Comparison of ENCODE assay signal across 8 mouse cellular contexts in genomic region chr1:133100980-133101798, GRCm38 (mm10). TPM values are rescaled to one million over a fixed set of nuclear protein-coding genes. Genes with fewer than 3 reads are reported as not detected.
A peak's percentile ranks its signal among the peaks of the same experiment; 100 is the strongest.
DNase-seq lines count a peak whose midpoint lies in the region; ATAC-seq and TF ChIP-seq lines count a peak whose summit lies in the region.

No protein-coding gene starts in this region.

- no peak overlapping the region for H3K27ac ChIP-seq in kidney, embryonic 16.5 days (ENCODE audit: low read length)
- no peak overlapping the region for H3K27ac ChIP-seq in liver, embryonic 11.5 days (ENCODE audit: low read depth, low read length)
- H3K27ac ChIP-seq in olfactory bulb, adult 2 months (ENCODE audit: insufficient read depth, low read depth, low read length), result no peak overlapping the region
- H3K27ac ChIP-seq in thymus, adult 2 months (ENCODE audit: control insufficient read depth, insufficient read depth, low read length), result no peak overlapping the region

- ATAC-seq in granulocyte monocyte progenitor cell, adult 5-6 weeks (replicated peaks; ENCODE audit: poor library complexity, severe bottlenecking), result peak; percentile 66
- peak; percentile 69 for ATAC-seq in kidney, embryonic 16.5 days (ENCODE audit: low FRiP score, low TSS enrichment)
- ATAC-seq in liver, embryonic 11.5 days (replicated peaks; ENCODE audit: low FRiP score), result peak; percentile 53

- peak; percentile 79 for TF ChIP-seq CTCF in olfactory bulb, adult 2 months (IDR thresholded peaks at IDR 0.05; ENCODE audit: insufficient read depth, low read depth, low read length)
- peak; percentile 90; the same call in 1 of the 2 replicates for TF ChIP-seq CTCF in thymus, adult 2 months (IDR thresholded peaks at IDR 0.05; ENCODE audit: borderline replicate concordance, control insufficient read depth, extremely low read depth, insufficient read depth, low read length, poor library complexity)

- no peaks in the 10 kb centered on the region for H3K9me3 ChIP-seq in kidney, embryonic 16.5 days (ENCODE audit: low read length)
- H3K9me3 ChIP-seq in liver, embryonic 11.5 days (ENCODE audit: control insufficient read depth, low read length), result no peaks in the 10 kb centered on the region

- TF ChIP-seq POLR2A in olfactory bulb, adult 2 months (IDR thresholded peaks at IDR 0.05; ENCODE audit: insufficient read depth, low read depth, low read length), result no peak
- TF ChIP-seq POLR2A in thymus, adult 2 months (IDR thresholded peaks at IDR 0.05; ENCODE audit: control insufficient read depth, extremely low read depth, insufficient read depth, low read length, poor library complexity), result no peak

- H3K27me3 ChIP-seq in kidney, embryonic 16.5 days (ENCODE audit: insufficient read depth, low read length), result no peaks in the 10 kb centered on the region
- no peaks in the 10 kb centered on the region for H3K27me3 ChIP-seq in liver, embryonic 11.5 days (replicated peaks; ENCODE audit: control insufficient read depth, insufficient read depth, low read length)
- no peaks in the 10 kb centered on the region for H3K27me3 ChIP-seq in thymus, adult 2 months (ENCODE audit: control insufficient read depth, insufficient read depth, low read length)

- no peak overlapping the region for H3K9ac ChIP-seq in kidney, embryonic 16.5 days (replicated peaks; ENCODE audit: low read length)
- no peak overlapping the region; the same call in 1 of the 2 replicates for H3K9ac ChIP-seq in liver, embryonic 11.5 days (ENCODE audit: low read depth, low read length)

- no peak overlapping the region for H3K4me2 ChIP-seq in kidney, embryonic 16.5 days (replicated peaks; ENCODE audit: low read depth, low read length)
- no peak overlapping the region for H3K4me2 ChIP-seq in liver, embryonic 11.5 days

- 40% methylated on average over 17 of the region's 17 CpGs for WGBS in kidney, embryonic 16.5 days
- WGBS in liver, embryonic 11.5 days, result 38% methylated on average over 17 of the region's 17 CpGs
- 43% methylated on average over 17 of the region's 17 CpGs for WGBS in olfactory bulb, adult 2 months
- 53% methylated on average over 17 of the region's 17 CpGs for WGBS in thymus, adult 2 months

- no peaks in the 10 kb centered on the region for H3K4me1 ChIP-seq in kidney, embryonic 16.5 days (ENCODE audit: insufficient read depth, low read length)
- no peaks in the 10 kb centered on the region; the same call in 1 of the 2 replicates for H3K4me1 ChIP-seq in liver, embryonic 11.5 days (replicated peaks; ENCODE audit: control insufficient read depth, insufficient read depth, low read length)
- peaks cover 4% of the 10 kb centered on the region for H3K4me1 ChIP-seq in olfactory bulb, adult 2 months (ENCODE audit: control insufficient read depth, insufficient read depth, low read length)
- no peaks in the 10 kb centered on the region; the same call in 1 of the 2 replicates for H3K4me1 ChIP-seq in thymus, adult 2 months (replicated peaks; ENCODE audit: control insufficient read depth, insufficient read depth, low read length)

- peak; percentile 85 to 86 for DNase-seq in B cell, adult 2 months
- DNase-seq in adrenal gland, adult 18-20 months (ENCODE audit: low spot score in 2 of 2), result peak; percentile 74 to 77
- DNase-seq in embryo, embryonic 11.5 days (ENCODE audit: low read depth, low spot score), result peak; percentile 69
- peak; percentile 67 for DNase-seq in liver, embryonic 11.5 days (ENCODE audit: low spot score)
- peak; percentile 72 for DNase-seq in thymus, adult 2 months

- H3K36me3 ChIP-seq in kidney, embryonic 16.5 days (ENCODE audit: insufficient read depth, low read length), result peaks cover 17% of the 10 kb centered on the region
- H3K36me3 ChIP-seq in liver, embryonic 11.5 days (ENCODE audit: control insufficient read depth, insufficient read depth, low read length), result peaks cover 13% of the 10 kb centered on the region; the same call in 1 of the 2 replicates
- no peaks in the 10 kb centered on the region for H3K36me3 ChIP-seq in thymus, adult 2 months (ENCODE audit: control insufficient read depth, insufficient read depth, low read length)

- no peak overlapping the region for H3K4me3 ChIP-seq in kidney, embryonic 16.5 days (ENCODE audit: low read length)
- no peak overlapping the region for H3K4me3 ChIP-seq in liver, embryonic 11.5 days (ENCODE audit: low read depth, low read length)
- H3K4me3 ChIP-seq in olfactory bulb, adult 2 months (ENCODE audit: insufficient read depth, low read depth, low read length), result no peak overlapping the region
- H3K4me3 ChIP-seq in thymus, adult 2 months (ENCODE audit: control insufficient read depth, insufficient read depth, low read length), result no peak overlapping the region

RNA-seq across cellular contexts. Expression of gene Ppp1r15b, which starts 29.8 kb away (rescaled TPM):
- total RNA-seq in adrenal gland, adult 18-20 months (2021), result 100 to 1,000 TPM in 1 of 2 experiments, 10 to 100 TPM in 1; 95.7 to 103 TPM
- total RNA-seq in granulocyte monocyte progenitor cell, adult 5-6 weeks (2014; fragmentation: Nextera tagmentation), result 52.3 and 53.9 TPM in 2 replicates
- total RNA-seq in granulocyte monocyte progenitor cell, adult 5-6 weeks (2017), result 75.7 and 78.5 TPM in 2 replicates
- 45.7 and 47.7 TPM in 2 replicates for polyA plus RNA-seq in kidney, embryonic 16.5 days (2015; fragmentation: Nextera tagmentation; extraction: Ambion mirVana)
- polyA plus RNA-seq in liver, embryonic 11.5 days (2014; fragmentation: Nextera tagmentation; extraction: Ambion mirVana), result 89.0 and 95.4 TPM in 2 replicates
- polyA plus RNA-seq in olfactory bulb, adult 2 months (2012; ENCODE audit: insufficient read depth, insufficient read length, low replicate concordance, missing spikeins), result not detected in 2 replicates
- polyA plus RNA-seq in thymus, adult 2 months (2012; rRNA removed), result 45.8 and 55.0 TPM in 2 replicates

RNA-seq across cellular contexts. Expression of gene Pik3c2b, which starts 55.7 kb away (rescaled TPM):
- 1 to 10 TPM; 4.6 to 5.6 TPM for total RNA-seq in adrenal gland, adult 18-20 months (2021)
- 2.4 and 3.2 TPM in 2 replicates for total RNA-seq in granulocyte monocyte progenitor cell, adult 5-6 weeks (2014; fragmentation: Nextera tagmentation)
- 1.1 and 1.4 TPM in 2 replicates for total RNA-seq in granulocyte monocyte progenitor cell, adult 5-6 weeks (2017)
- polyA plus RNA-seq in kidney, embryonic 16.5 days (2015; fragmentation: Nextera tagmentation; extraction: Ambion mirVana), result 5.1 and 5.8 TPM in 2 replicates
- polyA plus RNA-seq in liver, embryonic 11.5 days (2014; fragmentation: Nextera tagmentation; extraction: Ambion mirVana), result 3.4 and 3.5 TPM in 2 replicates
- 38.2 TPM in 1 of 2 replicates, not detected in the other for polyA plus RNA-seq in olfactory bulb, adult 2 months (2012; ENCODE audit: insufficient read depth, insufficient read length, low replicate concordance, missing spikeins)
- polyA plus RNA-seq in thymus, adult 2 months (2012; rRNA removed), result 9.5 and 12.1 TPM in 2 replicates
